Mouse (Mus musculus): ENCODE results near the gene Gm21885. TPM values are rescaled to one million over a fixed set of nuclear protein-coding genes. Genes with fewer than 3 reads are reported as not detected.

Gene Gm21885
- total RNA-seq (2015), result not detected in 2 replicates
- total RNA-seq (2017), result not detected in 2 replicates

- ATAC-seq (replicated peaks; ENCODE audit: poor library complexity), result peak; percentile 15; the same call in 1 of the 2 replicates
These were observed at the start of gene Gm21885 for GRCm38 (mm10) chr11:94281199-94282181. Gene Gm21885 (plus strand): TSS chr11:94281873.

DNA sequence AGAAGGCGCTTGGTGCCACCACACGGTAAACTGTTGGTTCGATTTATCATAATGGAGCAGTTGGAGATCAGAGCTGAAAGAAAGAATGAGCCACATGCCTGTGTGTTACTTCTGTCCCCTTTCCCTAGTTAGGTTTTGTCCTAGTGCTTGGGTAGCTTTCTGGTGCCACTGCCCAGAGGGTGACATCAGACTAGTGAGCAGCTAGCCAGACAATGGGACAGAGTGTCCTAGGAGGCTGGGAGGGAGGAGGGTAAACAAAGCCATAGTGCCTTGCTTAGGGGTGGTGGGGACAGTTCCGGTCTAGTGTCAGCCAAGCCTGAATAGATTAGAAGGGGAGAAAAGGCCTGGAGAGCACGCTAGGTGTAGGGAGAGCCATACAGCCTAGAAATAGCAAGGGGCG, 48.3 kb upstream of the Gm21885 start:
- no peak for ATAC-seq (replicated peaks; ENCODE audit: poor library complexity)

DNA sequence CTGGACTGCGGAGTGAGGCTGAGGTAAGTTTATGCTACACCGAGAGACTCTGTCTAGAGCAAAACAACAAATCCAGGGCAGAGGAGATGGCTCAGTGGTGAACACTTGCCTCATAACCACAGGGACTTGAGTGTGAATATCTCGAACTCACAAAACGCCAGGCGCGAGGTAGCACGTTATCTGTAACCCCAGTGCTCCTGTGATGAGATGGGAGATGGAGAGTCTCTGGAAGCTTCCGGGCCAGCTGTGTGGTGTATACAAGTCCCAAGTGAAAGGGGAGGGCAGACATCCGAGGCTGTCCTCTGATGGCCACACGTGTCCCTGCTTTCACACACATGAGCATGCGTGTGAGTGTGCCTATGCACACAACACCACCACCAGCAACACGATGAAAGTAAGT, 47.3 kb upstream of the Gm21885 start:
- ATAC-seq (replicated peaks; ENCODE audit: poor library complexity), result no peak; the same call in 1 of the 2 replicates

DNA sequence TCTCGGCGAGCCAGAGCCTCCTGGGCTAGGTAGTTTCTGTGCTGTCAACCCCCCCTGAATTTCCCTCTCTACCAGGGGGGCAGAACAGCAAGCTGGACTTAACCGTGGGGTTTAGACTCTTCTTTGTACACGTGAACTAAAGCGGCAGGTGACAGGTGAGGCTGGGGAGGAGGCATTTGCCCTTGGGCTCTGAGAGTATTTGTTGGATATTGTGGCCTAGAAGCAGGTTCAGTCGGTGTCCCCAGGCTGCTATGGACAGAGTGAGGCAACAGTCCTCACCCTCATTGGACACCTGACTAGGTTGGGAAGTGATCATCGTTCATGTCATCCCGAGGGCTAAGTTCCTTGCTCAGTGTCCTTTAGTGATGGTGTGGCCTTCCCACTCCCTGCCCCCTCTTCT, 46.8 kb upstream of the Gm21885 start:
- ATAC-seq (replicated peaks; ENCODE audit: poor library complexity), result no peak

DNA sequence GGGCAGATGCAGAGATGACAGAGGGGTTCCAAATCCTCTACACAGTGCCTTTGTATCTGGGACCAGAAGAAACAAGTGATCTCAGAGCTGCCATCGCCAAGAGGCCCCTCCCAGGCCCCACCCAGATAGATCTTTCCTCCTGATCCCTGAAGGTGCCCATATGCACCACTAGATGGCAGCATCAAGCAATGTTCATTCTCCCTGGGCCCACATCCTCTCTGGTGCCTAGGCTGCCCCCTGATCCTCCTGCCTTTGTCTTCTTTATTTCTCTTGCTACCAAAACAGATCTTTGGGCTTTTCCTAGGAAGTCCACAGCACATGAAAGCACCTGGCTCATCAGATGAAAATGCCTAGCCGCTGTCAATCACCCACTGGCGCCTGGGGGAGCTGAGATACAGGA, 45.6 kb upstream of the Gm21885 start:
- peak; percentile 99 for ATAC-seq (replicated peaks; ENCODE audit: poor library complexity)

DNA sequence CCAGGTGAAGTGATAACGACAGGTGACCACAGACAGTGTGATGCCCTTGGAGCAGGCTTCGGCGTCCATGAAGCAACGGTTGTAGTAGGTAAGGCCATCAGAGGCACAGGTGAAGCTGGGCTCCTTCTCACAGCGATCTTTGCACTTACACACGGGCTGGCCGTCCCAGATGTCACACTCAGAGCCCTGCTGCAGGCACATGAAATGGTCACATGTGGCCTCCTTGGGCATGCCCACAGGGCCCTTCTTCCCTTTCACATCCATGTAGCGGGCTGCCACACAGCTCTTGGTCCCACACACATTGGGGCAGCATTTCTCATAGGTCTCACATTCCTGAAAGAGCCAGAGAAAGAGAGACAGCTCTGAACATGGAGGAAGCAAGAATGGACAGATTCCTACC, 42.9 kb upstream of the Gm21885 start:
- no peak for ATAC-seq (replicated peaks; ENCODE audit: poor library complexity)

GRCm38 (mm10) chr11:94239706-94240105, 42.0 kb upstream of the Gm21885 start:
- ATAC-seq (replicated peaks; ENCODE audit: poor library complexity), result no peak

GRCm38 (mm10) chr11:94242760-94243421, 38.8 kb upstream of the Gm21885 start:
- ATAC-seq (replicated peaks; ENCODE audit: poor library complexity), result peak; percentile 68

- peak; percentile 48 for ATAC-seq (replicated peaks; ENCODE audit: poor library complexity)
These were observed 38.1 kb upstream of the Gm21885 start for GRCm38 (mm10) chr11:94243422-94244180.

- no peak for ATAC-seq (replicated peaks; ENCODE audit: poor library complexity)
These were observed 37.3 kb upstream of the Gm21885 start for GRCm38 (mm10) chr11:94244385-94244784.

GRCm38 (mm10) chr11:94245955-94246788, 35.5 kb upstream of the Gm21885 start, which contains the start of gene Wfikkn2:
Gene Wfikkn2 (minus strand): TSS chr11:94246005.
- no peak for ATAC-seq (replicated peaks; ENCODE audit: poor library complexity)

- no peak for ATAC-seq (replicated peaks; ENCODE audit: poor library complexity)
These were observed 34.9 kb upstream of the Gm21885 start for GRCm38 (mm10) chr11:94246789-94247061.

DNA sequence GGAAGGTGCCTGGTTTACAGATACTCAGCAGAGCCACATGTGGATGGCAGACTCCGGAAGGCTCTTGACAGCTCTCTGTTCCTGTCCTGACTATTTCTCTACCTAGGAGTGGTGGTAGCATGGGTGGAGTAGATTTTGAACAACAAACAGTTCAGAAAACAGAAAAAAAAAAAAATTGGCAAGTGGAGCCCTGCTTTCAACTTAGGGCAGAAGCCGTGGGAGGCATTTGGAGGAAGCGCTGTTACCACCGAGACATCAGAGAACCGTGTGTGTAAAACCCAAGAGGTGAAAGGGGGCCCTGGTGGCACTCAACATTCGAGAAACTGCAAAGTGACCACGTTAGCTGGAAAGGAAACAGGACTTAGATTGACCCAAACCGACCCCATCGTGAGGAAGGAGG, 28.5 kb upstream of the Gm21885 start:
- ATAC-seq (replicated peaks; ENCODE audit: poor library complexity), result no peak

DNA sequence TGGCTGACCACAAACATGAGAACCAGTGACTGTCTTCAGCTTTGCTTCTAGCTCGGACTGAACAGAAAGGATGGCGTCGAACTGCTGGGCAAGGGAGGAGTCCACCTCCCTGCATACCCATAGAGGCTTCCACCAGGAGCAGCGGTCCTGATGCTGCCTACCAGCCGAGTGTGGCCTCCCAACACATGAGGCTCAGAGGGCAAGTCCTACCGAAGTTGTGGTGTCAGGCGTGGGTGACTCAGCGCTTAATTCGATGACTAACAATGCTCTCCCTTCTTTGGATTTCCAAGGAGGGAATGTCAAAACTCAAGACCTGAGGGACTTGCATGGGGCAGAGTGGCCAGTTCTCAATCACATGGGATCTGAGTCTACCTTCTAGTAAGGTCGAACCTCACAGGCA, 28.0 kb upstream of the Gm21885 start:
- ATAC-seq (replicated peaks; ENCODE audit: poor library complexity), result peak; percentile 54

DNA sequence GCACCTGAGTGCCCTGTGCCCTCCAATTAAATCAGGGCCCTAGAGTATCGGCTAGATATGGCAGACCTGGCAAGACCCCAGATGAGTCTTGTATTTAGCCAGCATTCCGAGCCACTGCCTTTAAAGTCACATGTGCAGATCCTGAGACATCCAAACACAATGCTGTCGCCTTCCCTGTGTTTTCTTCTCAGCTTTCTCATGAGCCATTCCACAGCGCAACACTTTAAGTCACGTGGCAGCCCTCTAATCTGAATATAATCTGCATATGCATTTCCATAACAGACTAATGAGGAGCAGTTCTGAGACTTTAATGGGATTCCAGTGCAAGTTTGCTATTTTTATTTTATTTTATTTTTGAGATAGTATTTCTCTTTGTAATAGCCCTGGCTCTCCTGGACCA, 25.9 kb upstream of the Gm21885 start:
- ATAC-seq (replicated peaks; ENCODE audit: poor library complexity), result no peak

DNA sequence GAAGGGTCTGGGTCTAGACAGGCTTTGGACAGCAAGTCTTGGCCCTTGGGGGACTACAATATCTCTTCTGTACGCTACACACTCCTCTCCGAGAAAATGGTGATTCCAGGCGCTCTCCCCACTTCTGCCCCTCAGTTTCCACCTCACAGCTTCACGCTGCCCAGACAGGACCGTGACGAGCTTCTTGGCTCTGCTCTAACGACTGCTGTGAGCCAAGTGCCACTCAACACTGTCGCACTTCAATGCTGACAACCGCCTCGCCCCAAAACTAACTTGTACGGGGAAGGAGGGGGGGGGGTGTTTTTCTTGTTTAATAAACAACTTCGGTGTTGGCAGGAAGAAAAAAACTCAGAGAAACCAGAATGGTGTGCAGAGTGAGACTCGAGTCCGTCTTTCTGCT, 23.7 kb upstream of the Gm21885 start:
- no peak for ATAC-seq (replicated peaks; ENCODE audit: poor library complexity)

- peak; percentile 79 for ATAC-seq (replicated peaks; ENCODE audit: poor library complexity)
These were observed 21.9 kb upstream of the Gm21885 start for GRCm38 (mm10) chr11:94259814-94260213.

GRCm38 (mm10) chr11:94261585-94262370, 19.9 kb upstream of the Gm21885 start:
- peak; percentile 56 for ATAC-seq (replicated peaks; ENCODE audit: poor library complexity)

- peak; percentile 70 for ATAC-seq (replicated peaks; ENCODE audit: poor library complexity)
These were observed 16.4 kb upstream of the Gm21885 start for GRCm38 (mm10) chr11:94265134-94265785.

All from megakaryocyte progenitor cell, adult 5-6 weeks (primary cell).